9 mouse cellular contexts compared by ENCODE assay signal in the genomic region with DNA sequence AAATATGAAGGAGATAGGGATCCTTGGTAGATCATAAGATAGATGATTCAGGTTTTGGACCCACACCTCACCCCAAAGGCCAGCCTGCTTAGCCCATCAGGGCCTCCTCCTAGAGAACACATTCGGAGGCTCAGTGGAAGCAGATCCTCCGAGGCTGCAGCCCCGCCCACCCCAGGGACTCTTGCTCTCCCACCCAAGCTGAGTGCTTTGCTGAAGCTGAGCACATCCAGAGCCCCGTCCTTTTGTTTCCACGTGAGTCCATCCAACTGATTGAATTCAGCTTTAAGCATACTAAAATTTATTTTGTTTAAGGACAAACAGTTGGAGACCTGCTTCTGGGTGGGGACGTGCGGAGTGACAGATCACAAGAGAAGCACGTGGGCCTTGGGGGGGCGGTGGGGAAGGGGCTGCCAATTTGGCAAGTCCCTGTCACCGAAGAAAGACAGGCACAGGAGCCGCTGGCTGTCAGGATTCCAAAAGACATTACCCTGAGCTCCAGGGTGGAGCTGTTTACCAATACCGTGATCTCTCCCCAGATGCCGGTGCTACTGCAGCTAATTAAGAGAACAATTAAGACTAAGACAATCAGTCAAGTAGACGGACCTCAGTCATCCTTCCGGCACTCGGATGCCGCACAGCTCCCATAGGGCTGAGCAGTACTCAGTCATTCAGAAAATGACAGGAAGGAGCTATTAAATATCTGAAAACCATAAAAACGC.
DNase-seq lines count a peak whose midpoint lies in the region; ATAC-seq and TF ChIP-seq lines count a peak whose summit lies in the region.
"Had no signal": no experiment of that assay in that cellular context is flagged by ENCODE, and none has a peak within 500 bp of the region (broad histone marks: within the 10 kb centered on the region; RNA-seq: fewer than 3 reads in every experiment).

No protein-coding gene starts in this region.

- no peak for TF ChIP-seq CTCF in lung, postnatal 0 days (IDR thresholded peaks at IDR 0.05)
- TF ChIP-seq CTCF in left cerebral cortex, adult 2 months (IDR thresholded peaks at IDR 0.05) = no peak

- H3K9ac ChIP-seq in lung, postnatal 0 days (replicated peaks; ENCODE audit: low read depth) = no peak overlapping the region
- no peak overlapping the region for H3K9ac ChIP-seq in limb, embryonic 11.5 days (ENCODE audit: low read length)
- no peak overlapping the region for H3K9ac ChIP-seq in stomach, embryonic 15.5 days

- TF ChIP-seq EP300 in lung, postnatal 0 days (IDR thresholded peaks at IDR 0.05) = no peak

- no peak overlapping the region for H3K27ac ChIP-seq in lung, postnatal 0 days (ENCODE audit: low read length)
- no peak overlapping the region for H3K27ac ChIP-seq in limb, embryonic 11.5 days (replicated peaks; ENCODE audit: low read depth, low read length)
- H3K27ac ChIP-seq in stomach, embryonic 15.5 days = no peak overlapping the region
- no peak overlapping the region for H3K27ac ChIP-seq in left cerebral cortex, adult 2 months

- intact Hi-C loops in left cerebral cortex, adult 2 months (cut with DNase I) = no loop called here

- no peaks in the 10 kb centered on the region for H3K9me3 ChIP-seq in lung, postnatal 0 days (ENCODE audit: low read length)
- H3K9me3 ChIP-seq in limb, embryonic 11.5 days (ENCODE audit: control insufficient read depth, low read length) = no peaks in the 10 kb centered on the region
- no peaks in the 10 kb centered on the region for H3K9me3 ChIP-seq in stomach, embryonic 15.5 days

- no peaks in the 10 kb centered on the region for H3K27me3 ChIP-seq in lung, postnatal 0 days (replicated peaks; ENCODE audit: insufficient read depth, low read length)
- H3K27me3 ChIP-seq in limb, embryonic 11.5 days (ENCODE audit: control insufficient read depth, insufficient read depth, low read length) = no peaks in the 10 kb centered on the region
- no peaks in the 10 kb centered on the region for H3K27me3 ChIP-seq in stomach, embryonic 15.5 days (replicated peaks)

- ATAC-seq in lung, postnatal 0 days = no peak
- no peak for ATAC-seq in limb, embryonic 11.5 days (ENCODE audit: insufficient number of reproducible peaks, low FRiP score, low TSS enrichment, low read depth)
- no peak for ATAC-seq in stomach, embryonic 15.5 days (ENCODE audit: insufficient read depth, low FRiP score, low read depth)

- DNase-seq in cerebellum, postnatal 10 days = peak; percentile 60 to 61
- DNase-seq in cerebellum, postnatal 36 days = no peak
- peak; percentile 6 for DNase-seq in lung, postnatal 0 days (ENCODE audit: low spot score)
- no peak for DNase-seq in lung, postnatal 14 days
- DNase-seq in limb, embryonic 11.5 days (ENCODE audit: low spot score) = peak; percentile 21
- DNase-seq in left cerebral cortex, adult 2 months (ENCODE audit: extremely low spot score in 1 of 2, low spot score in 2 of 2) = no peak
- no peak for DNase-seq in kidney, postnatal 10 days
- DNase-seq: kidney, adult 8-10 months had no signal

- 25% methylated on average over 18 of the region's 18 CpGs for WGBS in lung, postnatal 0 days
- 22% methylated on average over 18 of the region's 18 CpGs for WGBS in limb, embryonic 11.5 days
- WGBS in stomach, embryonic 15.5 days = 17% methylated on average over 18 of the region's 18 CpGs

- H3K4me1 ChIP-seq in lung, postnatal 0 days (ENCODE audit: insufficient read depth, low read depth, low read length) = no peaks in the 10 kb centered on the region
- no peaks in the 10 kb centered on the region for H3K4me1 ChIP-seq in limb, embryonic 11.5 days (ENCODE audit: control insufficient read depth, insufficient read depth, low read length)
- H3K4me1 ChIP-seq in stomach, embryonic 15.5 days = no peaks in the 10 kb centered on the region

- no peak overlapping the region for H3K4me3 ChIP-seq in lung, postnatal 0 days (ENCODE audit: low read depth, low read length)
- no peak overlapping the region for H3K4me3 ChIP-seq in limb, embryonic 11.5 days (ENCODE audit: low read depth, low read length)
- no peak overlapping the region for H3K4me3 ChIP-seq in stomach, embryonic 15.5 days (replicated peaks)
- H3K4me3 ChIP-seq in left cerebral cortex, adult 2 months = no peak overlapping the region

- 0 out of 2 replicates have a peak overlapping the region, but pooled peaks have one; percentile 8 for H3K4me2 ChIP-seq in lung, postnatal 0 days (replicated peaks; ENCODE audit: low read depth, low read length)
- no peak overlapping the region for H3K4me2 ChIP-seq in limb, embryonic 11.5 days (ENCODE audit: low read depth, severe bottlenecking)
- peak overlapping the region; percentile 29 for H3K4me2 ChIP-seq in stomach, embryonic 15.5 days

- H3K36me3 ChIP-seq in lung, postnatal 0 days (ENCODE audit: insufficient read depth, low read length) = no peaks in the 10 kb centered on the region
- H3K36me3 ChIP-seq in limb, embryonic 11.5 days (ENCODE audit: control insufficient read depth, insufficient read depth, low read length) = no peaks in the 10 kb centered on the region
- H3K36me3 ChIP-seq in stomach, embryonic 15.5 days = no peaks in the 10 kb centered on the region

Comparison
In these comparisons a context has a peak if more than half of its experiments do, and no peak if none do; other contexts are left out.
1. DNase-seq: peak in cerebellum, postnatal 10 days (2 of 2), lung, postnatal 0 days (single experiment) and limb, embryonic 11.5 days (single experiment); none in cerebellum, postnatal 36 days (0 of 2), lung, postnatal 14 days (single experiment), left cerebral cortex, adult 2 months (0 of 2) and kidney, postnatal 10 days (single experiment).